Mouse (Mus musculus): ENCODE measurements around the gene Olfr735.

The Olfr735 gene

DNA sequence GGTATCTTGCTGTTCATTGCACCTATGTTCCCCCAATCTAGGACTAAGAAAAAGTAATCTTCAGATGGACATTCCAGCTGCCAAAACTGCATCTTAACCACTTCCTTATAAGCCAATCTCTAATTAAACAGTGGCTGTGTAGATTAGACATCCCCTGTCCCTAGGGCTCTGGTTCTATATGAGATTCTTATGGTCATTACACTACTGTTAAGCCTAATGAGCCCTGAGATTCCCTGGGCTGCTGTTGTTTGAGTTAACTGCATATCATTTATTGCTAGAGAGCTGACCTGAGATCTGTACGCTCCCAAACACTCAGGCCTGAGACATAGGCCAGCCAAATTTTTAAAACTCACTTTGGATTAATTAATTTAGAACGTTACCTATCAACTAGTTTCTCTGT lies at the start of gene Olfr735:
Gene Olfr735, minus strand, starts transcription at position 77 of the 400 bp plus-strand sequence.
- DNase-seq (ENCODE audit: low read depth, low spot score): no peak

DNA sequence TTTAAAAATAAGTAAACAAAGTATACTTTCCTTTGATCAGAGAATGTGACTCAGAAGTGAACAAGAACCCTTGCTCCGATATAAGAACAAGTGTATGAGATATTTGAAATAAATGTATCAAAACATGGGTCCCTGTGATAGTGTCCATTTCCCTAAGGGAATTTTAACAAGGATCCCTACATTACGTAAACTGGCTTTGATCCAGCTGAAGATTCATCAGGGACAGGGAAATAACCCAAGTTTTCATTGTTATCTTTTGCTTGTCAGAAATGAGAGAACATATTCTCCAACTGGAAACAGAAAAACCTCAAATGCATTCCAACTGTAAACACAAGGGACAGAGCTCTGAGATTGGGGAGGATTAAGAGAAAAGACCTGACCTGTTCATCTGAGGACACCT lies 32.2 kb upstream of the Olfr735 start, which contains the start of gene Olfr736:
Gene Olfr736, plus strand, starts transcription at position 301 of the 400 bp plus-strand sequence.
- no peak for DNase-seq (ENCODE audit: low read depth, low spot score)

DNA sequence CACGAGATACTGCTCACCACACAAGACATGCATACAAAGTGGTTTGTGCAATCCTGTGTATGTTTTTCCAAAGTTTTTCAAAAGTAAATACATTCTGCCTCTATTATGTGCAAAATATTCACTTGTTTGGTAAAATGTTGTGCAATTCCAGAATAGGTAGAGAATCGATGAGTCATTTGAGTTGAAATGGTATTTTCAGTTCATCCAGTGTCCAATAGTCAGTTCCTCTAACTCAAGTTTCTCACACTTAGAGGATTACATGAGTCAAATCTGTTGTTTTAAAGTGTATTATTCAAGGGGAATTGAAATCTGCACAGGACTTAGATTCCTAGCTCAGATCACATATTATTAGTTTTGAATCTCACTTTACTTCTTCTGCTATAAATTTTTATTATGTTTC lies 14.9 kb upstream of the Olfr735 start:
- no peak for DNase-seq (ENCODE audit: low read depth, low spot score)

GRCm38 (mm10) chr14:50360480-50360879 lies 11.8 kb upstream of the Olfr735 start:
- no peak for DNase-seq (ENCODE audit: low read depth, low spot score)

DNA sequence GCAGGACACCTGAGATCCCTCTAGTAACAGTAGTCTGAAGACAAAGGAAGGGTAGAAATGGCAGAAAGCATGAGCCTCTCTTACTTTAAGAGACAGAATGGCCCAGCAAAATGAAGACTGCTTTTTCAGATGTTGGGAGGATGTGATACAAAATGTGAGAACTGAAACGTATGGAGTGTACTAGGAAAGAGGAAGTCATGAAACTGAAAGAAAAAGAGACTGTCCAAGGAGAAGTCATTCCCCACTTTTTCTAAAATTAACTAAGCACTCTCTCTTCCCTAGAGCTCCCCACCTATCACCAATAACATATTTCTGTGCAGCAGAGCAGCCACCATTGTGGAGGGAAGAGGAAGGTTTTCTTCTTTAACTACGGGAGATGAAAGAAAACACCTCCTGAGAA lies 8.9 kb upstream of the Olfr735 start, which contains the start of gene Tlr11:
Gene Tlr11, plus strand, starts transcription at position 322 of the 400 bp plus-strand sequence.
- no peak for DNase-seq (ENCODE audit: low read depth, low spot score)

DNA sequence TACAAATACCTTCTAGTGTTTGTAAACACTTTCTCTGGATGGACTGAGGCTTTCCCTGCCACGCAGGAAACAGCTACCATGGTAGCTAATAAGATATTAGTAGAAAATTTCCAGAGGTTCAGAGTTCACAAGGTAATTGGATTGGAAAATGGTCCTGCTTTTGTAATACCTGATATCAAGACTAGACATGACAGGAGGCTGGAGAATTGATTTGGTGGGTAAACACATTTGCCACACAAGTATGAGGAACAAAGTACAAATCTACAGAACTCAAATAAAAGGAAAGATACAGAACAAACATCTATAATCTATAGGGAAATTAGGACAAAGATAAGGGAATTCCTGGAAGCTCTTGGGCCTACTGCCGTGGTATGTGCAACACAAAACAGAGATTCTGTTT lies 8.1 kb upstream of the Olfr735 start:
- DNase-seq (ENCODE audit: low read depth, low spot score): no peak

GRCm38 (mm10) chr14:50352438-50352837 lies 3.8 kb upstream of the Olfr735 start:
- no peak for DNase-seq (ENCODE audit: low read depth, low spot score)

- DNase-seq (ENCODE audit: low read depth, low spot score): no peak
Observed at GRCm38 (mm10) chr14:50326661-50327060, 22.0 kb downstream of the Olfr735 start, which contains the start of gene Olfr734. TSS of gene Olfr734 (minus strand) at chr14:50326761.

GRCm38 (mm10) chr14:50301422-50301821 lies 47.2 kb downstream of the Olfr735 start, which contains the start of gene Olfr733:
TSS of gene Olfr733 (minus strand) at chr14:50301522.
- no peak for DNase-seq (ENCODE audit: low read depth, low spot score)
